Mouse (Mus musculus) large intestine, adult 2 months (tissue): ENCODE measurements at regions not wholly inside any gene's neighbourhood (a gene's known extent, or its start where the extent isn't known, plus 50 kb on each side); places are given as distances from the start of the nearest gene placed in this dataset.
"Not testable (repeated sequence)": the region's sequence is repeated elsewhere in the genome, so short reads cannot be mapped to it uniquely, and the experiment has no call there.

Source experiments
- DNase-seq: peaks from one replicate; pipeline ENCODE4 v3.0.0-alpha.2; 2012; ENCODE audit warnings: low read depth, low spot score
- WGBS: fragments of 180-500 bp; shearing (Covaris S2); methylation state at CpG from one replicate; pipeline ENCODE4 v1.1.7; 2018; 5-methylcytosine and 5-hydroxymethylcytosine counted together

- WGBS = 81% methylated on average over 7 of the region's 7 CpGs
- no peak for DNase-seq
These were observed 103.1 kb upstream of the Eif4g2 start for GRCm38 (mm10) chr7:111185954-111186353.

- 89% methylated on average over 3 of the region's 3 CpGs for WGBS
- DNase-seq = no peak
These were observed 100.7 kb upstream of the Eif4g2 start for GRCm38 (mm10) chr7:111183512-111183911.

DNA sequence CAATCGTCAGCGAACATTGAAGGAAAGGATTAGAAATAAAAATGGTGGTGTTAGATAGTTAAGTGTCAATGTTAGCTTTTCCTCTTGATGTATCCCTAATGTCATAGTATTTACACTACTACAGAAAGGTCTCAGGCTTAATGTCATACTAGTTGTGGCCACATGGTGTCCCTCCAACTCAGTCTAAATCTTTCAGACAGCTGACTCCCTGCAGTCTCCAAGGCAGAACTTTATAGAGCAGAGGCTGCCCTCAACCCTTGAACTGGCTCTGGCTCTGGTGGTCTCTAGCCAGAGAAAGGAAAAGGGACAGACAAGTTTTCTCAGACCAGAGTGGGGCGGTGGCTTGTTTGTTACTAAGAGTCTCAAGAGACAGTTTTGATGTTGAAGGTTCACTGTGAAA, 99.5 kb upstream of the Eif4g2 start:
- no peak for DNase-seq
- 60% methylated on average over 3 of the region's 3 CpGs for WGBS

DNA sequence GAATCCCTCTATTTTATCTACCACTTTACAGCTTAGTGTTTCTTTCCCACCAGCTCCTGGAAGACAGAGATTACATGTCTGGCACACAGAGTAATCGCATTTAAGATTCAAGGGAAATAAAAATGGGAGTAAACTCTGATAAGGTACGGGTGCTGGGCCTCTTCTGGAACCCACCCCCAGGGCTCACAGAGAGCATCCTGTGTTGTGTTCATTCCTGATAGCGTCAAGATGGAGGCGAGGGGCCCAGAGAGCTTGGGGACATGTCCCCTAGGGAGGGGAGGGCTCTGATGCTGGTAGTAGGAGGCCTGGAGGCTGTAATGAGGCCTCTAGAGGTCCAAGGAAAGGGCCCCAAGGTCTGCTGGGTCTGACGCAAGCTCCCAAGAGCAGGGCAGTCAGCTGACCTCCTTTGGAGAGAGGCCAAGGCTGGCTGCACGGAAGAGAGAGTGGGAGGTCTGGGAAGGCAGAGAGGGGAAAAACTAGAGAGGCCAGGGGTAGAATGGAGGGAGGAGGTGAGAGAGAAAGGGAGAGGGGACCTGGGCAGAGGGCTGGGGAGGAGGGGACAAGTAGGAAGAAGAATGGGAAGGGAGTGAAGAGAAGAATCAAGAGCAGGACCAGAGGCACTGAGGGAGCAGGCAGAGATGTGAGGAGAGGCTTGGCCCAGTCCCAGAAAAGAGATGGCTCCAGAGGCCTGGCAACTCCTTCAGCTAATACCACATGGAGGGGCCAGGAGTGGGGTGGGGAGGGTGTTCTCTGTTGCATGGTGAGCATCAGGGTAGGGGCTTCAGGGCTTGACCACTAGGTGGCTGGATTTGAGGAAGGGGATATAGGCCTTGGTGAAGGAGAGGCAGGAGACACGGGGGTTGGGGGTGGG, 96.8 kb upstream of the Eif4g2 start:
- no peak for DNase-seq
- 30% methylated on average over 7 of the region's 7 CpGs for WGBS

DNA sequence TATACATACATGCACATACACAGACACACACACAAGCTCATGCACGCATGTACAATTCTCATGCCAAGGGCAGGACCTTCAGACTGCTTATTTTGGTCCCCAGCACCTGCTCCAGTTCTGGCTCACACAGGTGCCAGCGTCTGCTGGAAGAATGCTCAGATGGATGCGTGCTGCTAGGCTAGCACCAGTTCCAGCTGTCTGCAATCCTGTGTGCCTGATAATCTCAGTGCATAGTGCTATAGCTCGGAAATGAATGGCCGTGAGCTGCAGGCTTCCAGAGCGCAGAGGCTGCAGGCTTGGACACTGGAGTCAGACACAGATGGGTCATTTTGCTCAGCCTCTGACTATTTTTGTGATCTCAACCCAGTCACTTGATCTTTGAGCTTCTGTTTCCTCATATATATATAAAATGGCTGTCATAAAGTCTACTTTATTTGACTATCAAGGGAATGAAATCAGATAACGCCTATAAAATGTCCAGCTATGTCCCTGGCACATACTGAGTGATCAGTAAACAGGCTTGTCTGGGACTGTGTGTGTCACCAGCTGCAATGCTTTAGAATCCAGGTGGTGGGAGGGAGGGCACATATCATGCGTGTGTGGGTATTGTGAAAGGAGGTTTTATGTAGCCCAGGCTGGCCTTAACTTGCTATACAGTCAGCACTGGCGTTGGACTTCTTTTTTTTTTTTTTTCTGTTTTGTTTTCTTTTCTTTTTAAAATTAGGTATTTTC, 91.7 kb upstream of the Eif4g2 start:
- peak; percentile 73 for DNase-seq
- WGBS = 31% methylated on average over 9 of the region's 9 CpGs

GRCm38 (mm10) chr7:111172061-111172460, 89.2 kb upstream of the Eif4g2 start:
- no peak for DNase-seq
- WGBS = 58% methylated on average over 2 of the region's 2 CpGs

- not testable (repeated sequence) for DNase-seq
- WGBS = 75% methylated on average over 3 of the region's 3 CpGs
These were observed 85.9 kb upstream of the Eif4g2 start for GRCm38 (mm10) chr7:111168546-111169233.

- DNase-seq = no peak
- WGBS = 79% methylated on average over 3 of the region's 3 CpGs
These were observed 82.2 kb upstream of the Eif4g2 start for GRCm38 (mm10) chr7:111164994-111165393.

GRCm38 (mm10) chr7:111164276-111164675, 81.4 kb upstream of the Eif4g2 start:
- 77% methylated on average over 3 of the region's 3 CpGs for WGBS
- DNase-seq = no peak

- 56% methylated on average over 3 of the region's 3 CpGs for WGBS
- DNase-seq = no peak
These were observed 81.0 kb upstream of the Eif4g2 start for GRCm38 (mm10) chr7:111163861-111164260.

DNA sequence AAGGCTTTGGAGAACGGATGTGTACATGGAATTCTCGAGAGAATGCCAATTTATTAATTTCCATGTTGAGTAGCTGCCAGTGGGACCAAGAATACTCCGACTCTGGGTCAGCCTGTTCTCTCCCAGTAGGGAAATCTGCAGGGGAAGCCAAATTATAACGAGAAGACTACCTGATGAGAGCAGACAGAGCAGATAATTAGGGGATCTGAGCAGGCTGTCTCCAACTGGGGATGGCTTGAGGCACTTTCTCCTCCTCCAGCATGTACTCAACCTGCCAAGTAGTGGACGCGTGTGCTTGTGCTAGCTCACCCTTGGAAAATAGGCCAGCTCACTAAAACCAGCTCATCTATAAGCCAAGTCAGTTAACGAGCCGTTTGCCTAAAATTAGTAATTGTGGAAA, 80.5 kb upstream of the Eif4g2 start:
- 86% methylated on average over 8 of the region's 8 CpGs for WGBS

DNA sequence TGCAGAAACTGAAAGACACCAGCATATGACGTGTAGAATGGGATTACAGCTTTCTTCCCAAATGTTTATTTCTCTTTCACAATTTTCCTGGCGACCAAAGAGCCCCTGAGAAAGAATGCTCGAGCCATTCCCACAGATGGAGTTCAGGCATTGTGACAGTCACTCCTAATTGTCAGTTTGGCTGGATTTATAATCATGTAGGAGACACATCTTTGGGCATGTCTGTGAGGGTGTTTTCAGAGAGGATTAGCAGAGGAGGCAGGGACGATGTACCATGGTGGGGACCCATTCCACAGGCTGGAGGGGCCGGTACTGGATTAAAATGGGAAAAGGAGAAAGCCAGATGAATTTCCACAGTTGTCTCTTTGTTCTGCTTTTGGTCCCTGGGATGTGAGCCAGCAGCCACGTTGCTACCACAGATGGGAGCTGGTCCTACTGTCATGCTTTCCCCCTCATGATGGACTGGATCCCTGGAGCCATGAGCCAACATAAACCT, 76.0 kb upstream of the Eif4g2 start:
- 56% methylated on average over 6 of the region's 6 CpGs for WGBS
- no peak for DNase-seq

More for the DNA sequence above, 80.5 kb upstream of the Eif4g2 start:
- DNase-seq = no peak

GRCm38 (mm10) chr7:111157754-111158325, 75.0 kb upstream of the Eif4g2 start:
- 65% methylated on average over 9 of the region's 9 CpGs for WGBS

GRCm38 (mm10) chr7:111157287-111157686, 74.5 kb upstream of the Eif4g2 start:
- DNase-seq = no peak
- 2% methylated on average over 6 of the region's 6 CpGs for WGBS

More at GRCm38 (mm10) chr7:111157754-111158325, 75.0 kb upstream of the Eif4g2 start:
- no peak for DNase-seq

DNA sequence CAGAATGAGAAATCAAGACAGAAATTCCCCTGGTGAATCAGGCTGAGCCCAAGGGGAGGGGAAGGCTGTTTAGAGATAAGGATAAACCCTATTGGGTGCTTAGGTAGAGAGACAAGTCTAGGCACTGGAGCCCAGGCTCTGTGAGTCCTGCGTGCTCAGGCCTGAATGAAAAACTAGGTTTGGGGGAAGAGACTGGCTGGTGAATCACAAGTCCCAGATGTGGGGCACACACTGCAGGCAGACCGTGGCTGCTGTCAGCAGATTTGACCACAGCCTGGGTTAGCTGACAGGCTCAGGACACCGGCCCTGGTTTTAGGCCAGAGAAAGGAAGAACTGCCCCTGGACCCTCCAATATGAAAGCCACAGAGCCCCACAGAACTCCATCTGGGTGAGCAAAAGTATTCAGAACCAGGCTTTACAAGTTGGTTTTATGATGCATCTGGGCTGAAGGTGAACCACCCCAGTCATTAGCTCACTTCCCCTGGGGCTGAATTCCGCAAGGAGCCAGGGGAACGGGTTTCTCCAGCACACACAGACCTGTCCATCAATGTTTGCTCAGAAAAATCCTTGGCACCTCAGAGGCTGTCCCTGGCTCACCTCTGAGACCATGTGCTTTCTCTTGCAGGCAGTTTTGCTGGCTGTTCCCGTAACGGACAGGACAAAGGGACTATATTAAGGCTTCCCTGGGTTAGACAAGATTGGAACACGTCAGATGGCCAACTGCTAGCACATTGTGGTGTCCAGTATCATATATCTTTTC, 73.8 kb upstream of the Eif4g2 start:
- WGBS = 21% methylated on average over 8 of the region's 8 CpGs
- DNase-seq = no peak

GRCm38 (mm10) chr7:111155995-111156394, 73.2 kb upstream of the Eif4g2 start:
- 58% methylated on average over 6 of the region's 6 CpGs for WGBS
- DNase-seq = no peak

DNA sequence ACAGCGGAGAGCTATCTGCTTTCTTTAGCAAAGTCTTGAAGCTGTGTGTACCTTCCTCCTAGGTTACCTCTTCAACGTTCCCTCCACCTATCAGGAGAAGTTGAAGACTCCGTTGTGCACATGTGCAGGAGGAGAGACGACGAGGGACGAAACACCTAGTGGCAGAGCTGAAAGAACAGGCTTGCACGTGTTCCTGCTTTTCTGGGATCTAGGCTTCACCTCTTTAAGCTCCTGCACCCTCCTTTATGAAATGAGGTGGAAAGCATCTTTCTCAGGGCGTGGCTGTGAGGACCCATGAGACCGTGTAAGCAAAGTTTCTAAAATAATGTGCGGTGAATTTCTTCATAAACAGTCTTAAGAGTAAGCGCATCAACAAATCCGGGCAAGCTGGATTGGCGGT, 71.4 kb upstream of the Eif4g2 start:
- no peak for DNase-seq
- WGBS = 81% methylated on average over 13 of the region's 13 CpGs

DNA sequence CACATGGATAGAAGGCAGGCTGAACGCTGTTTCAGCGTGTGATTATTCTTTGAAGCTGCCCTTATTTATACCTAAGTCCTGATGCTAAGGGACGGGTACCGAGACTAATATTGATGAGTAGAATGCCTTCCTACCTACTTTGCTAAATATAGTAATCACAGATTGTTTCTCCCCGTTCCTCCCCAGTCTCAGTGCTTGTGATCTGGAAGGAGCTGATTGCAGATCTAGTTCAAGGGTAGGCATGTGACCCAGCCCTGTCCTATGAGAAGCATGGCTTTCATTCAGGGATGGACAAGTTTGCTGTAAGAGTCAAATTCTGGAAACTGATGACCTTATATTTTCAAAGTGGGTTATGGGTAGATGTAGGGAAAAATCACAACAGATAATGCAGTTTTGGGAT, 67.7 kb upstream of the Eif4g2 start:
- 94% methylated on average over 5 of the region's 5 CpGs for WGBS

DNA sequence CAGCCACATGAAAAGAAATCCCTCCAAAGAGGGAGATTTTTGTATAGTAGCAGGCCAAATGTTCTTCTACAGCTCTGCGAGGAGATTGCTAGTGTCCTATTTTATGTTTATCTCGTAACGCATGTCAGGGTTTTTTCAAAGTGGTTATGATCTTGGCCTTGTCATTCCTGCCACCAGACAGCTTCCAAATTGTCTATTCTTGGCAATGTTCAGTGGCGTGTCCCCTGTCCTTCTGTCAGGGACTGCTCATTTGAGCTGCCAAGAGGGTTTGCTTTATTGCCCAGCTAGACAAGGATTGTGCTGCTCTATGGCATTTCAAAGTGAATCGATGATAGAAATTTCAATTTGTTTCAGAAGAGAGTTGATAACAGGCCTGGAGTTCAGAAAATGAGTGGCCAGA, 67.3 kb upstream of the Eif4g2 start:
- WGBS = 87% methylated on average over 5 of the region's 5 CpGs
- no peak for DNase-seq

More for the DNA sequence above, 67.7 kb upstream of the Eif4g2 start:
- no peak for DNase-seq
